Mouse (Mus musculus): Measurements from ENCODE around the gene Gm10135. TPM values are rescaled to one million over a fixed set of nuclear protein-coding genes. Genes with fewer than 3 reads are reported as not detected.
"Not testable (repeated sequence)": the region's sequence is repeated elsewhere in the genome, so short reads cannot be mapped to it uniquely, and the experiment has no call there.

Gene Gm10135
- polyA plus RNA-seq (2014; fragmentation: Nextera tagmentation; extraction: Ambion mirVana) = not detected in 2 replicates

DNA sequence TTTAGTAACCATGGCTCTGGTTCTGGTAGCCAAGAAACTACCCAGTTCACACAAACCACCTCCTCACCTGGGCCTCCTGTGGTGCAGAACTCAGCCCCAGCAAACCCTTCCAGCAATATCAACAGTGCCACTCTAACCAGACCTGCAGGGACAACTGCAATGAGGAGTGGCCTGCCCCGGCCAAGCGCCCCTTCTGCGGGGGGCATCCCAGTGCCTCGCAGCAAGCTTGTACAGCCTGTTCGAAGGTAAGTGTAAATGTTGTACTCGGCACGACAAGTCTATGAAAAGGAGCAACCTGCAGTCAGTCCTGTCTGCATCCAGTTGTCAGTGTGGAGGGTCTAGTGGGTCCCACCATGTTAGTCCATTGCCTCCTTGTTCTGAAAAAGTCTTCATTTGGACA lies at the start of gene Gm10135:
Gene Gm10135, minus strand, starts transcription at position 101 of the 400 bp plus-strand sequence.
- no peak within 1 kb of the TSS for H3K27ac ChIP-seq (ENCODE audit: low read depth, low read length)
- no peaks in the 10 kb centered on the region for H3K4me1 ChIP-seq (replicated peaks; ENCODE audit: control insufficient read depth, insufficient read depth, low read length)
- H3K36me3 ChIP-seq (ENCODE audit: control insufficient read depth, insufficient read depth, low read length) = peaks cover 7% of the 10 kb centered on the region
- H3K9ac ChIP-seq (ENCODE audit: low read depth, low read length) = no peak within 1 kb of the TSS
- no peak for ATAC-seq (replicated peaks; ENCODE audit: low FRiP score)
- DNase-seq (ENCODE audit: low spot score) = no peak
- no peak within 1 kb of the TSS for H3K4me3 ChIP-seq (ENCODE audit: low read depth, low read length)
- 92% methylated on average over 7 of the region's 7 CpGs for WGBS
- no peaks in the 10 kb centered on the region for H3K27me3 ChIP-seq (replicated peaks; ENCODE audit: control insufficient read depth, insufficient read depth, low read length)
- no peaks in the 10 kb centered on the region for H3K9me3 ChIP-seq (ENCODE audit: control insufficient read depth, low read length)
- no peak within 1 kb of the TSS for H3K4me2 ChIP-seq

- no peaks in the 10 kb centered on the region for H3K27me3 ChIP-seq (replicated peaks; ENCODE audit: control insufficient read depth, insufficient read depth, low read length)
- H3K4me1 ChIP-seq (replicated peaks; ENCODE audit: control insufficient read depth, insufficient read depth, low read length) = no peaks in the 10 kb centered on the region
- ATAC-seq (replicated peaks; ENCODE audit: low FRiP score) (no peak), DNase-seq (ENCODE audit: low spot score) (no peak)
- 92% methylated on average over 13 of the region's 13 CpGs for WGBS
- no peak overlapping the region for H3K4me2 ChIP-seq
- H3K27ac ChIP-seq (ENCODE audit: low read depth, low read length) = no peak overlapping the region
- no peak overlapping the region for H3K4me3 ChIP-seq (ENCODE audit: low read depth, low read length)
- no peaks in the 10 kb centered on the region for H3K9me3 ChIP-seq (ENCODE audit: control insufficient read depth, low read length)
- no peak overlapping the region for H3K9ac ChIP-seq (ENCODE audit: low read depth, low read length)
- 0 out of 2 replicates have a peak, but pooled peaks cover 2% of the 10 kb centered on the region for H3K36me3 ChIP-seq (ENCODE audit: control insufficient read depth, insufficient read depth, low read length)
Measured at GRCm38 (mm10) chr5:73023801-73024200, 49.3 kb upstream of the Gm10135 start.

- no peaks in the 10 kb centered on the region for H3K9me3 ChIP-seq (ENCODE audit: control insufficient read depth, low read length)
- H3K4me2 ChIP-seq = no peak overlapping the region
- no peak overlapping the region for H3K27ac ChIP-seq (ENCODE audit: low read depth, low read length)
- no peak overlapping the region for H3K4me3 ChIP-seq (ENCODE audit: low read depth, low read length)
- peaks cover 33% of the 10 kb centered on the region for H3K27me3 ChIP-seq (replicated peaks; ENCODE audit: control insufficient read depth, insufficient read depth, low read length)
- no peak overlapping the region for H3K9ac ChIP-seq (ENCODE audit: low read depth, low read length)
- H3K36me3 ChIP-seq (ENCODE audit: control insufficient read depth, insufficient read depth, low read length) = no peaks in the 10 kb centered on the region
- peaks cover 3% of the 10 kb centered on the region; the same call in 1 of the 2 replicates for H3K4me1 ChIP-seq (replicated peaks; ENCODE audit: control insufficient read depth, insufficient read depth, low read length)
- WGBS = 56% methylated on average over 9 of the region's 9 CpGs
- DNase-seq (ENCODE audit: low spot score) = no peak
- ATAC-seq (replicated peaks; ENCODE audit: low FRiP score) = no peak
Measured at GRCm38 (mm10) chr5:73014745-73015144, 40.2 kb upstream of the Gm10135 start.

DNA sequence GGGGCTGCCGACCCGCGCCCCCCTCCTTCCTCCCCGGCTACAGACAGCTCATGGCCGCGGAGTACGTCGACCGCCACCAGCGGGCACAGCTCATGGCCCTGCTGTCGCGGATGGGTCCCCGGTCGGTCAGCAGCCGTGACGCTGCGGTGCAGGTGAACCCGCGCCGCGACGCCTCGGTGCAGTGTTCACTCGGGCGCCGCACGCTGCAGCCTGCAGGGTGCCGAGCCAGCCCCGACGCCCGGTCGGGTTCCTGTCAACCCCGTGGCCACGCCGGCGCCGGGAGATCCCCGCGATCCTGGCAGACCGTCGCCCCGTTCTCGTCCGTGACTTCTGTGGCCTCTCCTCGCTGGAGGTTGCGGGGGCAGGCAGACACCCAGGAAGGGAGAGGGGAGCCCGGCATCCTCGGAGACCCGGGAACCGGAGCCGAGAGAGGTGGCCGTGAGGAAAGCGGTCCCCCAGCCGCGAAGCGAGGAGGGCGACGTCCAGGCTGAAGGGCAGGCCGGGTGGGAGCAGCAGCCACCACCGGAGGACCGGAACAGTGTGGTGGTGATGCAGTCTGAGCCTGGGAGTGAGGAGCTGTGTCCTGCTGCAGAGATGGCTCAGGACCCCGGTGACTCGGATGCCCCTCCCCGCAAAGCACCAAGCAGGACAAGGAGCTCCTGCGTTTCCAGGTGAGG lies 39.2 kb upstream of the Gm10135 start:
- H3K36me3 ChIP-seq (ENCODE audit: control insufficient read depth, insufficient read depth, low read length); H3K27ac ChIP-seq (ENCODE audit: low read depth, low read length); H3K9ac ChIP-seq (ENCODE audit: low read depth, low read length); H3K4me1 ChIP-seq (replicated peaks; ENCODE audit: control insufficient read depth, insufficient read depth, low read length); H3K9me3 ChIP-seq (ENCODE audit: control insufficient read depth, low read length); DNase-seq (ENCODE audit: low spot score): not testable (repeated sequence)
- peak; percentile 34; the same call in 1 of the 2 replicates for ATAC-seq (replicated peaks; ENCODE audit: low FRiP score)
- WGBS = 3% methylated on average over 41 of the region's 65 CpGs
- Histone ChIP-seq H3K4me3 (ENCODE audit: low read depth, low read length) (peak overlapping the region; percentile 40), H3K27me3 (replicated peaks; ENCODE audit: control insufficient read depth, insufficient read depth, low read length) (peaks cover 33% of the 10 kb centered on the region), H3K4me2 (peak overlapping the region; percentile 64)

- peaks cover 39% of the 10 kb centered on the region for H3K27me3 ChIP-seq (replicated peaks; ENCODE audit: control insufficient read depth, insufficient read depth, low read length)
- not testable (repeated sequence) for H3K4me1 ChIP-seq (replicated peaks; ENCODE audit: control insufficient read depth, insufficient read depth, low read length); H3K9ac ChIP-seq (ENCODE audit: low read depth, low read length); H3K36me3 ChIP-seq (ENCODE audit: control insufficient read depth, insufficient read depth, low read length); H3K9me3 ChIP-seq (ENCODE audit: control insufficient read depth, low read length); H3K27ac ChIP-seq (ENCODE audit: low read depth, low read length)
- ATAC-seq (replicated peaks; ENCODE audit: low FRiP score) = peak; percentile 15; the same call in 1 of the 2 replicates
- peak; percentile 39 for DNase-seq (ENCODE audit: low spot score)
- peak overlapping the region; percentile 40 for H3K4me3 ChIP-seq (ENCODE audit: low read depth, low read length)
- WGBS = 24% methylated on average over 25 of the region's 27 CpGs
- peak overlapping the region; percentile 64 for H3K4me2 ChIP-seq
Measured at GRCm38 (mm10) chr5:73012884-73013610, 38.5 kb upstream of the Gm10135 start.

DNA sequence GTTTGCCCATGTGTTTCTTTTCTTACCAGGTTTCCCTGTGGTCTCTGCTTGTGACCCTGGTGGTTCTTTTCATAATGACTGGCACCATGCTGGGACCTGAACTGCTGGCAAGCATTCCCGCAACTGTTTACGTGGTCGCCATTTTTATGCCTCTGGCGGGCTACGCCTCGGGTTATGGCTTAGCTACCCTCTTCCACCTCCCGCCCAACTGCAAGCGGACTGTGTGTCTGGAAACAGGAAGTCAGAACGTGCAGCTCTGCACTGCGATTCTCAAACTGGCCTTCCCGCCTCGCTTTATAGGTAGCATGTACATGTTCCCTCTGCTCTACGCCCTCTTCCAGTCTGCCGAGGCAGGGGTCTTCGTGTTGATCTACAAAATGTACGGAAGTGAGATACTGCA lies 37.3 kb upstream of the Gm10135 start:
- H3K27ac ChIP-seq (ENCODE audit: low read depth, low read length); H3K4me2 ChIP-seq; ATAC-seq (replicated peaks; ENCODE audit: low FRiP score); H3K4me1 ChIP-seq (replicated peaks; ENCODE audit: control insufficient read depth, insufficient read depth, low read length); H3K9me3 ChIP-seq (ENCODE audit: control insufficient read depth, low read length); H3K4me3 ChIP-seq (ENCODE audit: low read depth, low read length); DNase-seq (ENCODE audit: low spot score); H3K9ac ChIP-seq (ENCODE audit: low read depth, low read length); H3K36me3 ChIP-seq (ENCODE audit: control insufficient read depth, insufficient read depth, low read length): not testable (repeated sequence)
- 86% methylated on average over 13 of the region's 16 CpGs for WGBS
- peaks cover 49% of the 10 kb centered on the region for H3K27me3 ChIP-seq (replicated peaks; ENCODE audit: control insufficient read depth, insufficient read depth, low read length)

DNA sequence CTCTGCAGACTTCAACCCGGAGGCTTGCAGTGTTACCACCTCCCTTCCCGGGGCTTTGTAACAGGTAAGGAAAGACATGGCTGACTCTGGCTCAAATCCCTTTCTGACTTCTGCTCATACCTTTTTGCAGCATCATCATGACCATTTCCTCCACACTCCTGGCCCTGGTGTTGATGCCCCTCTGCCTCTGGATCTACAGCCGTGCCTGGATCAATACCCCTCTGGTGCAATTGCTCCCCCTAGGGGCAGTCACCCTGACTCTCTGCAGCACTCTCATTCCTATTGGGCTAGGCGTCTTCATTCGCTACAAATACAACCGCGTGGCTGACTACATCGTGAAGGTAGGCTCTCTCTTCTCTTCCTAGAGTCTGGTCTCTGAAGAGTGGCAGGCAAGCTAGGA lies 33.7 kb upstream of the Gm10135 start:
- not testable (repeated sequence) for H3K4me3 ChIP-seq (ENCODE audit: low read depth, low read length); H3K9ac ChIP-seq (ENCODE audit: low read depth, low read length); H3K36me3 ChIP-seq (ENCODE audit: control insufficient read depth, insufficient read depth, low read length); H3K4me2 ChIP-seq; DNase-seq (ENCODE audit: low spot score); H3K27ac ChIP-seq (ENCODE audit: low read depth, low read length); H3K4me1 ChIP-seq (replicated peaks; ENCODE audit: control insufficient read depth, insufficient read depth, low read length); H3K9me3 ChIP-seq (ENCODE audit: control insufficient read depth, low read length)
- H3K27me3 ChIP-seq (replicated peaks; ENCODE audit: control insufficient read depth, insufficient read depth, low read length) = peaks cover 41% of the 10 kb centered on the region
- ATAC-seq (replicated peaks; ENCODE audit: low FRiP score) = 0 out of 2 replicates have a peak, but pooled peaks have one; percentile 43
- 37% methylated on average over 8 of the region's 8 CpGs for WGBS

DNA sequence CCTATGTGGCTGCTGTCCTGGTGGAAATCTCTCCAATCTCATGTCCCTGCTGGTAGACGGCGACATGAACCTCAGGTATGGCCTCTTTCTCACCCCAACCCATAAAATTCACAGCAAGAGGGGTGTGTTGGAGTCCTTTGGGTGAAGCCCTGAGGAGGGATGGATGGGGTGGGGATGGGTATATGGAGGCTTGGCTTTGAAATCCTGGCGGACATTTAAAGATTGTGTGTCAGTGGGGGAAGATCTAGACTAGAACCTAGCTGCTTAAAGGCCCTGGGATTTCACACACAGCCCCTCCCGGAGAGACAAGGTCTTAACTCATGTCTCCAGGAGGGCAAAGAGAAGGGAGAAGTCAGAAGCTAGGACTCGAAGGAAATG lies 33.1 kb upstream of the Gm10135 start:
- H3K4me3 ChIP-seq (ENCODE audit: low read depth, low read length) = peak overlapping the region; percentile 43; the same call in 1 of the 2 replicates

More for the DNA sequence above, 33.1 kb upstream of the Gm10135 start:
- Histone ChIP-seq H3K4me1 (replicated peaks; ENCODE audit: control insufficient read depth, insufficient read depth, low read length) (no peaks in the 10 kb centered on the region), H3K9me3 (ENCODE audit: control insufficient read depth, low read length) (no peaks in the 10 kb centered on the region), H3K36me3 (ENCODE audit: control insufficient read depth, insufficient read depth, low read length) (no peaks in the 10 kb centered on the region), H3K27me3 (replicated peaks; ENCODE audit: control insufficient read depth, insufficient read depth, low read length) (peaks cover 35% of the 10 kb centered on the region), H3K27ac (ENCODE audit: low read depth, low read length) (no peak overlapping the region), H3K9ac (ENCODE audit: low read depth, low read length) (no peak overlapping the region), H3K4me2 (no peak overlapping the region)
- WGBS = 39% methylated on average over 5 of the region's 5 CpGs
- no peak for DNase-seq (ENCODE audit: low spot score)
- no peak for ATAC-seq (replicated peaks; ENCODE audit: low FRiP score)
